Mouse (Mus musculus): ENCODE measurements around the gene Ttc6. TPM values are rescaled to one million over a fixed set of nuclear protein-coding genes. Genes with fewer than 3 reads are reported as not detected.

The Ttc6 gene
- polyA plus RNA-seq, 1 experiment from 2014 or later: 0.79 TPM

DNA sequence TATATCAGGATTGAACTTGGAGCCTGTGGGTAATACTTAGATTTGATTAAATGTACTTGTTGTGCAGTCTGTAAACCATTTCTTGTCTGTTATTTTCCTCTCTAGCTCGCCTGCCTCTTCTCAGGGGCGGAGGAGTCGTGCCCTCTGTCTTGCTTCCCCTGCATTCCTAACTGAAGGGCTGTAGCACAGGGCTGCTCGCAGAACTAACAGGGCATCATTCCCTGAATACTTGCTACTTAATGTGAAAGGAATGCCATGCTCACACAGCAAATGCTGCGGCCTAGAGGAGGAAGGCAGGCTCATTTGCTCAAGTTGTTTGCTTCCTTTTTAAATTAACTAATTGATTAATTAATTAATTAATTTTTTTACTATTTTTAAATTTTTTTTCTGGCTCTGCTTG is 43.7 kb downstream of the Ttc6 start:
- no peak for ATAC-seq (ENCODE audit: insufficient number of reproducible peaks, insufficient read depth, low FRiP score, low TSS enrichment)
- H3K9me3 ChIP-seq: no peaks in the 10 kb centered on the region
- H3K4me1 ChIP-seq: no peaks in the 10 kb centered on the region
- no peak overlapping the region for H3K27ac ChIP-seq
- WGBS: 56% methylated on average over 5 of the region's 5 CpGs
- no peak overlapping the region for H3K4me2 ChIP-seq (replicated peaks)
- H3K36me3 ChIP-seq: no peaks in the 10 kb centered on the region
- H3K9ac ChIP-seq: no peak overlapping the region
- H3K27me3 ChIP-seq: no peaks in the 10 kb centered on the region
- H3K4me3 ChIP-seq: no peak overlapping the region

DNA sequence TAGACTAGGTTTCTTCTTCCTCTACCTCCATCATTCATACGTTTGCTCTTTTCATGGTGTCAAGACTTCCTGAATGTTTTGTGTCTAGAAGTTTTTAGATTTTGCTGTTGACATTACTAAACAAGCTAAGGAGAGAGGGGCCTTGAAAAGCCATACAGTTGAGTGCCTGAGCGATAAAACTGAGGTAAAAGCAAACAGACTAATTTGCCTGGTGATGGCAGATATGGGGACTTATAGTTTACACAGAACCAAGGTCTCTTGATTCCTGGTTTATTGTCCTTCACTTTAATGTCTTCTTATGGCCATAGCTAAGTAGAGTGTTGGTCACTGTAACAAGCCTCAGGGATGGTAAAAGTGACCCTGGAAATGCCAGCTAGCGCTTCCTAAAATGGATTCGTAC is 51.2 kb downstream of the Ttc6 start:
- H3K27me3 ChIP-seq: no peaks in the 10 kb centered on the region
- no peaks in the 10 kb centered on the region for H3K4me1 ChIP-seq
- H3K4me3 ChIP-seq: no peak overlapping the region
- H3K27ac ChIP-seq: no peak overlapping the region
- WGBS: 83% methylated on average over 4 of the region's 4 CpGs
- no peaks in the 10 kb centered on the region for H3K36me3 ChIP-seq
- H3K4me2 ChIP-seq (replicated peaks): no peak overlapping the region
- no peak overlapping the region for H3K9ac ChIP-seq
- ATAC-seq (ENCODE audit: insufficient number of reproducible peaks, insufficient read depth, low FRiP score, low TSS enrichment): no peak
- H3K9me3 ChIP-seq: no peaks in the 10 kb centered on the region

DNA sequence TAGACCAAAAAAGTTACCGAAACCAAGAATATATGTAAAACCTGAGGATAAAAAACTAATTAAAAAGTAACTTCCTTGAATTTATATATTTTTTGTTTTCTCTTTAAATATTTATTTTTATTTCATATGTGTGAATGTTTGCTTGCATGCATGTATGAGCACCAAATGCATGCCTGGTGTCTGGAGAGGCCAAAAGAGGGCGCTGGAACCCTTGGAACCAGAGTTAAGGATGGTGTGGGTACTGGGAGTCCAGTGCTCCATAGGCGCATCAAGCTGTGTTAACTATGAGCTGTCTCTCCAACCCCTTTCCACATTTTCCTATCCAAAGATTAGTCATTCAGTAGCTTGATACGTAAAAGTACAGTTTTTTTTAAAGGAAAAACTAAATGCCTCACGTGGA is 58.1 kb downstream of the Ttc6 start:
- H3K4me1 ChIP-seq: no peaks in the 10 kb centered on the region
- no peak overlapping the region for H3K9ac ChIP-seq
- no peaks in the 10 kb centered on the region for H3K27me3 ChIP-seq
- no peak for ATAC-seq (ENCODE audit: insufficient number of reproducible peaks, insufficient read depth, low FRiP score, low TSS enrichment)
- no peak overlapping the region for H3K4me2 ChIP-seq (replicated peaks)
- no peak overlapping the region for H3K4me3 ChIP-seq
- 69% methylated on average over 5 of the region's 5 CpGs for WGBS
- no peaks in the 10 kb centered on the region for H3K9me3 ChIP-seq
- no peaks in the 10 kb centered on the region for H3K36me3 ChIP-seq
- H3K27ac ChIP-seq: no peak overlapping the region

DNA sequence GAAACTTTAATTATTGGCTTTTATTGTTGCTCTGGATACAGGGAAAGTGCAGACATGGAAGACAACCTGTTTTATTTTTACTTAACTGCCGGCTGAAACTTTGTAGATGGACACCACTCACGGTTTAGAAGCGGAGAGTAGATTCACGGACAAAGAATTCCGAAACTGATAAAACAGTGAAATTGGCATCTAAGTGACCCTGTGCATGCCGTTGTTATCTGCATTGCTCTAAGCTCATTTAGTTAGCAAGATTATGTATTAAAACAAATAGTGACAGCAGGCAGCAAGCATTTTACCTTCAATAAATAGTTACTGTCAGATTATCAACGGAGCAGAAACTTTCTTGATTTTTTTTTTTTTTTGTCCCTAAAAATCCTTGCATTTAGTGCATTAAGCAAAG is 59.4 kb downstream of the Ttc6 start:
- no peaks in the 10 kb centered on the region for H3K36me3 ChIP-seq
- no peak overlapping the region for H3K9ac ChIP-seq
- H3K9me3 ChIP-seq: no peaks in the 10 kb centered on the region
- no peak overlapping the region for H3K4me3 ChIP-seq
- no peak overlapping the region for H3K27ac ChIP-seq
- H3K4me1 ChIP-seq: no peaks in the 10 kb centered on the region
- H3K4me2 ChIP-seq (replicated peaks): no peak overlapping the region
- WGBS: 72% methylated on average over 7 of the region's 7 CpGs
- H3K27me3 ChIP-seq: no peaks in the 10 kb centered on the region
- no peak for ATAC-seq (ENCODE audit: insufficient number of reproducible peaks, insufficient read depth, low FRiP score, low TSS enrichment)

DNA sequence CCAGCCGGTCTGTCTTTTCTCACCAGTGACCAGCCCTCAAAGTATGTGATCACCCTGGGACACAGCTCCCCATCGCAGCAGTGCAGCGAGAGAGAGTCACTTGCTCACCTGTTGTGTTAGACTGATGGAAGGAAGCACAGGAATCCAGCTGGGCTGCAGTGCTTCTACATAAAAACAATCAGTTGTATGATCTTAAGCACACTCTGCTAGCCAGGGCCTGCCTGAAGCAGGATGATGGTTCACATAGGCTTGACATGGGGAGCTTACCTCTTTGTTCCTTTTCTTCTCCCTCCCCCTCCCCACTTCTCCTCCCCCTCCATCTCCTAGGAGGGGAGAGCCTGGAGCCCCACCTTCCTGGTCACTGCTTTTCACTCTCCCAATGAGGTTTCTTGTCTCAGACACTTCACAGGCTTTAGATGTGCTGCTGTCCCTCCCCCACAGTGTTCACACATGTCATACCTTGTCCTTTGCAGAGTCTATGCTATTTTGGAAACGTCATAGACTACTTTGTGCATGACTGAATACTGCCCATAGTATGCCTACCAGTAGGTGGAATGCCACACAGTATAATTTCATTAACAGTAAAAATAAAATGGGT is 60.2 kb downstream of the Ttc6 start:
- no peaks in the 10 kb centered on the region for H3K36me3 ChIP-seq
- H3K4me1 ChIP-seq: no peaks in the 10 kb centered on the region
- no peak overlapping the region for H3K9ac ChIP-seq
- no peak overlapping the region for H3K4me3 ChIP-seq
- no peaks in the 10 kb centered on the region for H3K27me3 ChIP-seq
- H3K27ac ChIP-seq: no peak overlapping the region
- WGBS: 26% methylated on average over 4 of the region's 4 CpGs
- no peak overlapping the region for H3K4me2 ChIP-seq (replicated peaks)
- ATAC-seq (ENCODE audit: insufficient number of reproducible peaks, insufficient read depth, low FRiP score, low TSS enrichment): 0 out of 2 replicates have a peak, but pooled peaks have one; percentile 35
- H3K9me3 ChIP-seq: no peaks in the 10 kb centered on the region

DNA sequence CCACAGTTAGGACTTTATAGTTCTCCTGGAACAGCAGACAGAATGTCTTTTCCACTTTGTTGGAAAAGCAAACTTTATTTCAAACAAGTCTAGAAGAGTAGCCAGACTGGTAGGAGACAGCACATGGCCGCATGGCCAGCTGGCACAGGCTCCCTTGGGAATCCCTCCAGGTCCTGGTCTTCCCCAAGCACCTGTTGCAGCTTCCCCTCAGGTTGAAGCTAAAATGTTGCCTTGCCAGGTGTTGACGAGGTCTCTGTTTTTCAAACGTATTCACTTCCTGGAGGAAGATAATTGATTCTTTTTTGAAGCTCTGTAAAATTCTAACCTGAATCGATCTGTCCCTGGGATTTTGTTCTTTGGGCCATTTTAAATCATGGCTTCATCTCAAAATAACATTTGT is 86.1 kb downstream of the Ttc6 start:
- ATAC-seq (ENCODE audit: insufficient number of reproducible peaks, insufficient read depth, low FRiP score, low TSS enrichment): no peak
- Histone ChIP-seq H3K4me1 (no peaks in the 10 kb centered on the region), H3K36me3 (no peaks in the 10 kb centered on the region), H3K27me3 (no peaks in the 10 kb centered on the region), H3K27ac (no peak overlapping the region), H3K9me3 (no peaks in the 10 kb centered on the region), H3K9ac (no peak overlapping the region), H3K4me3 (no peak overlapping the region), H3K4me2 (replicated peaks) (no peak overlapping the region)
- 86% methylated on average over 4 of the region's 4 CpGs for WGBS

DNA sequence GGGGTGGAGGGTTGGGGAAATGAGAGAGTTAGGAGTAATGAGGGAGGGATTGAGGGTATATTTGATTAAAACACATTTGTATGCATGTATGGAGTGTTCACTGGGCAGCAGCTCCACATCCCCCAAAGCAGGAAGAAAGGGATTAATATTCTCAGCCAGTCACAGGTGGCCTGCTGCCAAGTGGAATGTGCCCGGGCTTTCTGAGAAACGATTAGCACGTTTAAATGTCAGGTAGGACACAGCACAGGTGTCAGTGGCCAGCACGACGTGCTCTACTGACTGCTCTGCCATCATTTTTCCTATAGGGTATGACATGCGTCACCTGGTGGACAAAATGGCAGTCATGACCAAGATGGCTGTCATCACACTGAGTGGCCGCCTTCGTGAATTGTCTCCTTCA is 86.8 kb downstream of the Ttc6 start:
- no peaks in the 10 kb centered on the region for H3K36me3 ChIP-seq
- no peak overlapping the region for H3K9ac ChIP-seq
- H3K4me3 ChIP-seq: no peak overlapping the region
- no peak overlapping the region for H3K4me2 ChIP-seq (replicated peaks)
- no peaks in the 10 kb centered on the region for H3K4me1 ChIP-seq
- no peak overlapping the region for H3K27ac ChIP-seq
- WGBS: 80% methylated on average over 8 of the region's 8 CpGs
- H3K9me3 ChIP-seq: no peaks in the 10 kb centered on the region
- ATAC-seq (ENCODE audit: insufficient number of reproducible peaks, insufficient read depth, low FRiP score, low TSS enrichment): no peak
- no peaks in the 10 kb centered on the region for H3K27me3 ChIP-seq

DNA sequence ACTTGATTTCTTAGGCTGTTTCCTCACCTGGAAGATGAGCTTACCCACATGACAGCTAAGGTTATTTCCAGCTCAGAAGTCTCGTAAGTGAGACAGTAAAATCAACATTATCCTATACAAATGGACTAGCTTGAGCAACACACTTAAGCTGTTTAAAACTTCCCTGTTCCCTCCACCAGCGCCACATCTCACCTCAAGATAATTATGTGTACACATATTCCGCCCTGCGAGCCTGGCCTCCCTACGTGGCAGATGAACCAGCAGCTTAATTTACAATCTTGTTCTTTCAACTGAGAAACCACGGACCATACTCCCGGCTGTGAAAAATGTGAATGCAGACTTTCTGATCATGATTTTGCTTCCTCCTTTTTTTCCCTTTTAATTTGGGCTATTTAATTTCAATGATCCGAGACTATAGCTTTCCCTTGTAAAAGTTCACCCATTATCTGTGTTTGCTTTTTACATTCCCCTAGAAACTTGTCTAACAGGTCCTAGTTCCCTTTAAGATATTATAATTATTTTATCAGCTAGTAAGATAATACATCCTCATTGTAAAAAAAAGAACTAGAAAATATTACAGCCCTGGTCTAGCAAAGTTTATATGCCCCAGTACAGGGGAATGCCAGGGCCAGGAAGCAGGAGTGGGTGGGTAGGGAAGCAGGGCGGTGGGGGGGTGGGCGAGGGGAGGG is 99.2 kb downstream of the Ttc6 start:
- Histone ChIP-seq H3K36me3 (no peaks in the 10 kb centered on the region), H3K9me3 (no peaks in the 10 kb centered on the region), H3K4me2 (replicated peaks) (no peak overlapping the region), H3K9ac (no peak overlapping the region), H3K4me3 (no peak overlapping the region), H3K27ac (no peak overlapping the region), H3K27me3 (no peaks in the 10 kb centered on the region), H3K4me1 (no peaks in the 10 kb centered on the region)
- WGBS: 73% methylated on average over 10 of the region's 10 CpGs
- no peak for ATAC-seq (ENCODE audit: insufficient number of reproducible peaks, insufficient read depth, low FRiP score, low TSS enrichment)

DNA sequence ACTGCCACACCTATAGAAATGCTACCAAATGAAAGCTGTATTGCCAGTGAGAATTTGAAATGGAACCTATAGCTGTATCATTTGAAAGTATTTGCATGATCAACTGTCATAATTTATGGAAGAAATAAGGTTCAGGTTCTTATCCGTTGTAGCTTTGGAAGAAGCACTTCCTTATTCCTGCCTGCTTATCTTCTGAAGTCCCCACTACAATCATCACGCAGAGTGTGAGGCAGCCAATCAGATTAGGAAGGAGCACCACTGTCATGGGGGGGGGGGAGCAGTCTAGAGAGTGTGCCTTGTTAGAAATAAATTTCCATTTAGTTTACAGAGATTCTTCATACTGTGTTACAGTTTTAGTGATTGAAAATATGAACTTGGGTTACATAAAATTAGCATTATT is 108.5 kb downstream of the Ttc6 start:
- no peaks in the 10 kb centered on the region for H3K9me3 ChIP-seq
- no peaks in the 10 kb centered on the region for H3K4me1 ChIP-seq
- WGBS: 87% methylated on average over 2 of the region's 2 CpGs
- no peak overlapping the region for H3K9ac ChIP-seq
- H3K4me2 ChIP-seq (replicated peaks): no peak overlapping the region
- no peak overlapping the region for H3K27ac ChIP-seq
- H3K27me3 ChIP-seq: no peaks in the 10 kb centered on the region
- no peak overlapping the region for H3K4me3 ChIP-seq
- no peak for ATAC-seq (ENCODE audit: insufficient number of reproducible peaks, insufficient read depth, low FRiP score, low TSS enrichment)
- H3K36me3 ChIP-seq: no peaks in the 10 kb centered on the region

DNA sequence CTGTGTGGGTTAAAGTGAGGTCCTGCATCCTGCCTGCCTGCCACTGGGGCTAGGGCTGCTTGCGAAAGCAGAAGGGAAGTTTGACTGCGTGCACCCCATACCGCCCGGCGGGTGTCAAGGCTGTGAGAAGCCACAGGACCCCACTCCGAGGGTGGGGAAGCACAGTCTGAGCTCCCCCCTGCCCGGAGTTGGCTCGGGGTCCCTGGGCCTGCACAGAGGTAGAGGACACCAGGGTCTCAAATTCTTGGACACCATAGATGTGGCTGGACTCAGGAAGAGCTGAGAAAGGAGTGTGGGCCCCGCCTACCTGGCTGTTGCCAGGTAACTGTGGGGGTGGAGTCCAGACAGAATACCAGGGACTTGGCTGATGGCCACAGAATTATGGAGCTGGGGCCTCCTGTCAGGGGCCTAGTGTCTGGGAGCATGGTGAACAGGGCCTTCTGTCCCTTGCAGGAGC is 121.1 kb downstream of the Ttc6 start:
- ATAC-seq (ENCODE audit: insufficient number of reproducible peaks, insufficient read depth, low FRiP score, low TSS enrichment): peak; percentile 79
- Histone ChIP-seq H3K4me2 (replicated peaks) (peak overlapping the region; percentile 21; the same call in 1 of the 2 replicates), H3K36me3 (no peaks in the 10 kb centered on the region), H3K27ac (no peak overlapping the region), H3K4me1 (peaks cover 5% of the 10 kb centered on the region; the same call in 1 of the 2 replicates), H3K9me3 (no peaks in the 10 kb centered on the region), H3K27me3 (no peaks in the 10 kb centered on the region), H3K4me3 (no peak overlapping the region), H3K9ac (no peak overlapping the region)
- 33% methylated on average over 9 of the region's 9 CpGs for WGBS

DNA sequence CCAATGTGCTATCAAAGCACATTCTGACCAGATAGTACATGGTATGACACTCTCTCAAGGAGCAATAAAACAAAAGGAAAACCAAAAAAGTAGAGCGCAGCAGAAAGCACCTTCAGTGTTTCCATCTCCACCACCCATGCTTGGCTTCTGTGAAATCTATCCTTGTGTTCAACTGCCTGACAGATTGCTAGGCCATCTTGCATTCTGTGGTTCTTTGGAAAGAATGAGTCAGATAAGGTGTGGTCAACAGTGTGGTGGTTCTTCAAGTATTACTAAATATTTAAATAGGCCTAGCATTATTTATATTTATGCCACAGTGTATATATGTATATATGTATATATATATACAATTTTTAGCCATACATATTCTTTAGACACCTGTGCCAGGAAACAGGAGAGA is 146.1 kb downstream of the Ttc6 start:
- 92% methylated on average over 1 of the region's 1 CpGs for WGBS
- ATAC-seq (ENCODE audit: insufficient number of reproducible peaks, insufficient read depth, low FRiP score, low TSS enrichment): no peak
- Histone ChIP-seq H3K9me3 (no peaks in the 10 kb centered on the region), H3K4me2 (replicated peaks) (no peak overlapping the region), H3K9ac (no peak overlapping the region), H3K4me3 (no peak overlapping the region), H3K27me3 (no peaks in the 10 kb centered on the region), H3K36me3 (no peaks in the 10 kb centered on the region), H3K27ac (no peak overlapping the region), H3K4me1 (no peaks in the 10 kb centered on the region)

DNA sequence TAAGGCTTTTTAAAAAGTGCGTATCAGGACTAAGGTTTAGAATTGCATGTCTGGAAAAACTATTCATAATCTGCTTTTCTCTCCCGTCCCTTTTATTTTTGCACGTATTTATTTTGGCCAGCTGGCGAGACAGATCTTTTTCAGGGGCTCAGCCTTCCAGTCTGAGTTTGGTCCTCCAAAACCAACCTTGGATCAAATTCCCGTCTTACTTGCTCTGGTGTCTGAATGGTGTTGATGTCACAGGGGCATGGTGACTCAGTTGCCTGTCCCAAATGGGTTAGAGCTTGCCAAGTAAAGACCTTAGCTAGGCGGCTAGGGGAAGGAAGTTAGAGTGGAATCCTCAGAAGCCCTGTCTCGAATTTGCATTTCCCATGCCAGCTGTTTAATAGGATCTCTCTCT is 200.8 kb downstream of the Ttc6 start:
- Histone ChIP-seq H3K9me3 (no peaks in the 10 kb centered on the region), H3K36me3 (no peaks in the 10 kb centered on the region), H3K27me3 (no peaks in the 10 kb centered on the region), H3K4me2 (replicated peaks) (no peak overlapping the region), H3K27ac (no peak overlapping the region), H3K4me3 (no peak overlapping the region), H3K9ac (no peak overlapping the region), H3K4me1 (no peaks in the 10 kb centered on the region)
- ATAC-seq (ENCODE audit: insufficient number of reproducible peaks, insufficient read depth, low FRiP score, low TSS enrichment): no peak
- WGBS: 62% methylated on average over 7 of the region's 7 CpGs

Measured in embryonic facial prominence, embryonic 12.5 days (tissue).